Mouse (Mus musculus) right cerebral cortex, postnatal 10 days (tissue): ENCODE data around the gene Aldh18a1.

Experiments
- DNase-seq, 2 experiments: peaks; one replicate each; pipeline ENCODE4 v3.0.0; 2021; ENCODE audit warnings: low spot score in 2 of 2

Aldh18a1 gene

GRCm38 (mm10) chr19:40530323-40530722 is 57.9 kb downstream of the Aldh18a1 start:
- DNase-seq = no peak

- no peak for DNase-seq
These were observed 60.0 kb downstream of the Aldh18a1 start for GRCm38 (mm10) chr19:40528254-40528653.

GRCm38 (mm10) chr19:40526367-40527014 is 61.8 kb downstream of the Aldh18a1 start:
- DNase-seq = peak; percentile 48 to 56

GRCm38 (mm10) chr19:40523431-40524005 is 64.7 kb downstream of the Aldh18a1 start:
- DNase-seq = no peak

- DNase-seq = no peak
These were observed 67.9 kb downstream of the Aldh18a1 start for GRCm38 (mm10) chr19:40520403-40520802.

GRCm38 (mm10) chr19:40518706-40519105 is 69.6 kb downstream of the Aldh18a1 start:
- DNase-seq = no peak

GRCm38 (mm10) chr19:40515596-40515995 is 72.7 kb downstream of the Aldh18a1 start:
- DNase-seq = no peak

- no peak for DNase-seq
These were observed 73.9 kb downstream of the Aldh18a1 start for GRCm38 (mm10) chr19:40514376-40514775.

- peak; percentile 98 for DNase-seq
These were observed 74.6 kb downstream of the Aldh18a1 start, which contains the start of gene Sorbs1 for GRCm38 (mm10) chr19:40513632-40514078. TSS of gene Sorbs1 (minus strand) at chr19:40513779.

- peak; percentile 63 for DNase-seq
These were observed 75.5 kb downstream of the Aldh18a1 start for GRCm38 (mm10) chr19:40512500-40513421.

- peak in 1 of 2 experiments; percentile 55 for DNase-seq
These were observed 76.5 kb downstream of the Aldh18a1 start for GRCm38 (mm10) chr19:40511679-40512309.

- DNase-seq = no peak
These were observed 77.2 kb downstream of the Aldh18a1 start for GRCm38 (mm10) chr19:40511100-40511439.

- peak; percentile 47 to 51 for DNase-seq
These were observed 77.7 kb downstream of the Aldh18a1 start for GRCm38 (mm10) chr19:40510387-40511099.

- no peak for DNase-seq
These were observed 79.0 kb downstream of the Aldh18a1 start for GRCm38 (mm10) chr19:40509274-40509673.

- DNase-seq = no peak
These were observed 79.4 kb downstream of the Aldh18a1 start for GRCm38 (mm10) chr19:40508851-40509250.

- no peak for DNase-seq
These were observed 81.3 kb downstream of the Aldh18a1 start for GRCm38 (mm10) chr19:40506965-40507364.

GRCm38 (mm10) chr19:40504336-40504735 is 83.9 kb downstream of the Aldh18a1 start:
- no peak for DNase-seq
